Mouse (Mus musculus): ENCODE measurements around the gene Ccdc184.

DNA sequence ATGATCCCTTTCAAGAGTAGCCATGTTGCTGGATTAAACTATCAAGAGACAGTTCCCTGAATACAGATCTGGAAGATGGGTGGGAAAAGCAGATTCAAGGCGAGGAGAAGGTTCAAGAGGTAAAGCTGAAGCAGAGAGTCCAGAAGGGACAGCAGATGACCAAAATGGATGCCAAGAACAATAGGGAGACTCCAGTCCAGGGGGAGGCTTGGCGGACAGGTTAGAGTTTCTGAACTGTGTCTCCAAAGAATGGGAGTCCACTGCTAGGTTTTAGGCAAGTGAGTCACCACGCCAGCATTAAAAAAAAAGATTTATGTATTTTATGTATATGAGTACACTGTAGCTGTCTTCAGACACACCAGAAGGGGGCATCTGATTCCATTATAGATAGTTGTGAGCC is 12.3 kb upstream of the Ccdc184 start:
- TF ChIP-seq GATA1 (IDR thresholded peaks at IDR 0.05; ENCODE audit: borderline replicate concordance, low read length), result no peak
- no peak for TF ChIP-seq FLI1 (IDR thresholded peaks at IDR 0.05; ENCODE audit: low read length)
